Mouse (Mus musculus) ES-E14 (cell line): Measurements from ENCODE around the gene Casp7.

Source experiments
- CHD2 ChIP-seq: IDR thresholded peaks from 2 replicates; pipeline ENCODE4 v1.6.1; 2014; ENCODE audit warnings: mild to moderate bottlenecking, low read depth, low read length, inconsistent platforms
- MAFK ChIP-seq: IDR thresholded peaks from 2 replicates; pipeline ENCODE4 v1.6.1; 2014; ENCODE audit warnings: mild to moderate bottlenecking, low read depth, low read length, inconsistent platforms; ENCODE audit not compliant: insufficient read depth
- ZC3H11A ChIP-seq: IDR thresholded peaks from 2 replicates; pipeline ENCODE4 v1.6.1; 2012; ENCODE audit warnings: low read depth, mild to moderate bottlenecking, inconsistent platforms, low read length, borderline replicate concordance

- TF ChIP-seq CHD2 = no peak
- TF ChIP-seq ZC3H11A = no peak
- TF ChIP-seq MAFK = no peak
Observed at GRCm38 (mm10) chr19:56419452-56419851, 22.5 kb downstream of the Casp7 start.
